Mouse (Mus musculus): ENCODE measurements around the gene Capn8.

GRCm38 (mm10) chr1:182679582-182679981, 114.8 kb downstream of the Capn8 start:
- no peak for TF ChIP-seq POLR2A (IDR thresholded peaks at IDR 0.05; ENCODE audit: borderline replicate concordance, control insufficient read depth, low read depth, low read length)
- no peak for TF ChIP-seq CTCF (IDR thresholded peaks at IDR 0.05; ENCODE audit: control insufficient read depth, insufficient read depth, low read length)

Data from bone marrow, adult 2 months (tissue).